Mouse (Mus musculus) stomach, postnatal 0 days (tissue): Measurements from ENCODE around the gene Bmpr2. TPM values are rescaled to one million over a fixed set of nuclear protein-coding genes. Genes with fewer than 3 reads are reported as not detected.

ENCODE experiments used
- ATAC-seq: fragments of 200-750 bp; cut with Nextera tagmentation; 2 replicates; pipeline ENCODE4 v1.8.0; 2017; ENCODE audit not compliant: low FRiP score, low TSS enrichment
- DNase-seq: peaks from one replicate; pipeline ENCODE4 v3.0.0-alpha.2; 2016; ENCODE audit warnings: low spot score
- H3K27ac ChIP-seq: fragments of 300-500 bp; sonication (generic); replicated peaks from 2 replicates; pipeline ENCODE4 v1.5.1; 2014; ENCODE audit warnings: mild to moderate bottlenecking, control low read depth
- H3K27me3 ChIP-seq: fragments of 300-500 bp; sonication (generic); 2 replicates; pipeline ENCODE4 v1.6.1; 2014; ENCODE audit warnings: low read length; ENCODE audit not compliant: control insufficient read depth, insufficient read depth
- H3K36me3 ChIP-seq: fragments of 300-500 bp; sonication (generic); 2 replicates; pipeline ENCODE4 v1.6.1; 2014; ENCODE audit warnings: low read length, mixed read lengths; ENCODE audit not compliant: control insufficient read depth, insufficient read depth
- H3K4me1 ChIP-seq: fragments of 300-500 bp; sonication (generic); replicated peaks from 2 replicates; pipeline ENCODE4 v1.6.1; 2014; ENCODE audit warnings: antibody characterized with exemption; ENCODE audit not compliant: control insufficient read depth, insufficient read depth
- H3K4me2 ChIP-seq: fragments of 300-500 bp; sonication (generic); replicated peaks from 2 replicates; pipeline ENCODE4 v1.6.1; 2014; ENCODE audit warnings: low read depth, mild to moderate bottlenecking, control low read depth, moderate library complexity
- H3K4me3 ChIP-seq: fragments of 300-500 bp; sonication (generic); 2 replicates; pipeline ENCODE4 v1.5.1; 2014; ENCODE audit warnings: low read depth, low read length, control low read depth
- H3K9ac ChIP-seq: fragments of 300-500 bp; sonication (generic); 2 replicates; pipeline ENCODE4 v1.6.1; 2014; ENCODE audit warnings: mild to moderate bottlenecking, low read length, control low read depth, mixed read lengths
- H3K9me3 ChIP-seq: fragments of 300-500 bp; sonication (generic); 2 replicates; pipeline ENCODE4 v1.6.1; 2016; ENCODE audit warnings: low read length; ENCODE audit not compliant: control insufficient read depth
- CTCF ChIP-seq: IDR thresholded peaks from 2 replicates; pipeline ENCODE4 v1.5.1; 2016; ENCODE audit warnings: antibody characterized with exemption, low read depth, mild to moderate bottlenecking, moderate library complexity
- EP300 ChIP-seq: optimal IDR thresholded peaks from 2 replicates; pipeline ENCODE3; 2016; ENCODE audit warnings: antibody characterized with exemption
- WGBS: fragments of 180-500 bp; shearing (Covaris S2); extraction: QIAGEN DNeasy Blood & Tissue Kit; methylation state at CpG from one replicate; pipeline ENCODE4 v1.1.7; 2014; 5-methylcytosine and 5-hydroxymethylcytosine counted together
- polyA plus RNA-seq: library from polyadenylated mRNA; unstranded; fragments of >200 nt; fragmentation: Nextera tagmentation; extraction: Ambion mirVana; gene quantifications from 2 replicates; pipeline ENCODE4 v1.2.1, GENCODE M21; 2015

Bmpr2 gene
- polyA plus RNA-seq, 1 experiment from 2014 or later: 5.2 TPM

DNA sequence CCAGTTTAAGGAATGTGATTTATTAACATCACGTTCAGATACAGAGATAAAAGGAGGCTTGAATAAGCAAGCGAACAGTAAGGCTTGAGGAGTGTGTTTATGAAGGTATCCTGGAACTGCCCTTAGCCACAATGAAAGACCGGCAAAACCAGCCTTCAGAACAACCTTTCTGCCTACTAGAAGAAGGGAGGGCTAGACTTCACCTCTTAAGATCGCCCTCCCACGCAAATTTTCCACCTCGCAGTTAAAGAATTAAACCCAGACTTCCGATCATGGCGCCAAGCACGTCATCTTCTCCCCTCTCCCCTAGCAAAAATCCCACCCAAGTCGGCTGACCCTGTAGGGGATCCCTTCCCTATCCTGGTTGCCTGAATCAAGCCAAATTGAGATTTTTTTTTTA lies 992 bp upstream of the Bmpr2 start:
- Histone ChIP-seq H3K9ac (peak overlapping the region; percentile 94), H3K9me3 (no peaks in the 10 kb centered on the region), H3K36me3 (no peaks in the 10 kb centered on the region), H3K27me3 (no peaks in the 10 kb centered on the region), H3K27ac (peak overlapping the region; percentile 99), H3K4me1 (no peaks in the 10 kb centered on the region), H3K4me3 (peak overlapping the region; percentile 91), H3K4me2 (peak overlapping the region; percentile 86)
- DNase-seq: peak; percentile 37
- TF ChIP-seq EP300: no peak
- TF ChIP-seq CTCF: no peak
- no peak for ATAC-seq
- WGBS: 2% methylated on average over 10 of the region's 10 CpGs

DNA sequence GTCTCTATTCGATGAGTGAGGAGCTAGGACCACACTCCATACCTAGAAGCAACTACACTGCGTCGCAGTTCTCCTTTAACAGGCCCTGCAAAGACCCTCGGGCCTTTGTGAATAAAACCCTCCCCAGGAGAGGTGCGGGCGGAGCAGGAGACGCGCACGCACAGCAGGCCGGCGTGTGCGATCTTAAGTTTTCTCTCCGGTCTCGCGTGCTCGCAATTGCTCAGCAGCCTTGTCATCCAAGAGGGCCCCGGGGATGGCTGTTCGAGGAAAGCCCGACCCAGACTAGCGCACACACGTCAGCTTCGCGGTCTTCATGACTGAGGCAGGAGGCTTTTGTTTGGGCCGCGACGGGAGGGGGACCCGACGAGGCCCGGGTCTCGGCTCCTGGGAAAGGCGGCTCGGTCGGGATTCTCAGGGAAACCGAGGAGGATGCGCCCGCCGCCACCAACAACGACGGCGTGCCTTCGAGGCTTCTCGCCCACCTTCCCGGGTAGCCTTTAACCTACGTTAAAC lies 493 bp upstream of the Bmpr2 start:
- peak overlapping the region; percentile 94 for H3K9ac ChIP-seq
- no peaks in the 10 kb centered on the region for H3K27me3 ChIP-seq
- WGBS: under 1% methylated on average over 44 of the region's 44 CpGs
- no peaks in the 10 kb centered on the region for H3K4me1 ChIP-seq
- peak; percentile 58 for DNase-seq
- peak; percentile 48 for ATAC-seq
- no peaks in the 10 kb centered on the region for H3K36me3 ChIP-seq
- H3K4me3 ChIP-seq: peak overlapping the region; percentile 91
- TF ChIP-seq EP300 (peak; percentile 20), CTCF (no peak)
- no peaks in the 10 kb centered on the region for H3K9me3 ChIP-seq
- peak overlapping the region; percentile 86 for H3K4me2 ChIP-seq
- peak overlapping the region; percentile 99 for H3K27ac ChIP-seq

- no peaks in the 10 kb centered on the region for H3K9me3 ChIP-seq
- no peaks in the 10 kb centered on the region for H3K36me3 ChIP-seq
- ATAC-seq: peak; percentile 62
- DNase-seq: peak; percentile 64
- under 1% methylated on average over 51 of the region's 55 CpGs for WGBS
- peak overlapping the region; percentile 99 for H3K27ac ChIP-seq
- peak overlapping the region; percentile 79 for H3K4me2 ChIP-seq
- no peak for TF ChIP-seq CTCF
- TF ChIP-seq EP300: no peak
- no peaks in the 10 kb centered on the region for H3K4me1 ChIP-seq
- H3K9ac ChIP-seq: peak overlapping the region; percentile 94
- H3K4me3 ChIP-seq: peak overlapping the region; percentile 91
- H3K27me3 ChIP-seq: no peaks in the 10 kb centered on the region
Measured at GRCm38 (mm10) chr1:59763781-59764251, 616 bp downstream of the Bmpr2 start.

DNA sequence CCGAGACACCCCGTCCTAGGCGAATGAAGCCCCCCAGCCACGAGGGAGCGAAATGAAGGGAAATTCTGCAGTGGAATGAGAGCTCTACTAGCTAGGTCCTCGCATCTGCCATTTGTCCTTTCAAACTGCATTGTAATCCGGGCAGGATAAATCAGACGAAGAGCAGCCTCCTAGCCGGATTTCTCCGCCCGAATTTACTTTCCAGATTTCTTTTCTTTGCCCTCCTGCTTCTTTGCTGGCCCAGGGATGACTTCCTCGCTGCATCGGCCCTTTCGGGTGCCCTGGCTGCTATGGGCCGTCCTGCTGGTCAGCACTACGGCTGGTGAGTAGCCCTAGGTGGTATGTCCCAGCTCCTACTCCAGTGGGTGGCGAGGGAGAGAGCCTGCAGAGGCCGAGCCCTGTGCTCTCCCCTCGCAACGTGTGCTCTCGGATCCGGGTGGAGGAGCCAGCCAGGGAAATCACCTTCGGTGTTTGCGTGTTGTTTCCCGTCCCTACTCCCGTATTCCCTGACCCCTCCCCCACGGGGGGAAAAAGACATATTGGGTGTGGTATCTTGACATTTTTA lies 1.3 kb downstream of the Bmpr2 start:
- no peaks in the 10 kb centered on the region for H3K9me3 ChIP-seq
- ATAC-seq: peak; percentile 27; the same call in 1 of the 2 replicates
- H3K4me1 ChIP-seq: no peaks in the 10 kb centered on the region

DNA sequence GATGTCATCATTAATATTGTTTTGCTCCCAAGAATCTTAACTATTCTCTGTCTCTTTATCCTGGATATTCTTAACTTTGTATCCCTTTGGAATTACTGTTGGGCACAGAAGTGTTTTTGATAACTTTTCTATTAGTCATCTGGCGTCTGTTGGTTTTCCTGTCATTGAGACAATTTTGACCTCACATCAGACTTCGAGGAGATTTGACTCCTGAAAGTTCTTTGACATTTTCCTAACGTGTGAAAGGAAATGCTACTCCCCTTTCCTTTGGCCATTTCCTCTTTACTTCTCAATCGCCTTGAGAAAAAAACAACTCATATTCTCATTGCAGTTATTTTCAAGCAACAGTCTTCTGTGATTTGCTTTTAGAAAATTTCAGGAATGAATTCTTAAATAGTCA lies 2.1 kb downstream of the Bmpr2 start:
- H3K4me3 ChIP-seq: peak overlapping the region; percentile 91
- 2% methylated on average over 4 of the region's 4 CpGs for WGBS
- H3K4me2 ChIP-seq: peak overlapping the region; percentile 79
- no peaks in the 10 kb centered on the region for H3K4me1 ChIP-seq
- H3K36me3 ChIP-seq: no peaks in the 10 kb centered on the region
- no peak overlapping the region for H3K9ac ChIP-seq
- no peak for TF ChIP-seq EP300
- no peak for TF ChIP-seq CTCF
- no peak for DNase-seq
- no peak overlapping the region for H3K27ac ChIP-seq
- no peaks in the 10 kb centered on the region for H3K27me3 ChIP-seq
- H3K9me3 ChIP-seq: no peaks in the 10 kb centered on the region
- no peak for ATAC-seq

More for the DNA sequence above, 1.3 kb downstream of the Bmpr2 start:
- Histone ChIP-seq H3K4me2 (peak overlapping the region; percentile 79), H3K4me3 (peak overlapping the region; percentile 91), H3K27ac (peak overlapping the region; percentile 99), H3K27me3 (no peaks in the 10 kb centered on the region), H3K9ac (peak overlapping the region; percentile 94), H3K36me3 (no peaks in the 10 kb centered on the region)
- peak; percentile 56 for DNase-seq
- TF ChIP-seq CTCF (0 out of 2 replicates have a peak, but pooled peaks have one; percentile 20), EP300 (no peak)
- under 1% methylated on average over 27 of the region's 27 CpGs for WGBS

DNA sequence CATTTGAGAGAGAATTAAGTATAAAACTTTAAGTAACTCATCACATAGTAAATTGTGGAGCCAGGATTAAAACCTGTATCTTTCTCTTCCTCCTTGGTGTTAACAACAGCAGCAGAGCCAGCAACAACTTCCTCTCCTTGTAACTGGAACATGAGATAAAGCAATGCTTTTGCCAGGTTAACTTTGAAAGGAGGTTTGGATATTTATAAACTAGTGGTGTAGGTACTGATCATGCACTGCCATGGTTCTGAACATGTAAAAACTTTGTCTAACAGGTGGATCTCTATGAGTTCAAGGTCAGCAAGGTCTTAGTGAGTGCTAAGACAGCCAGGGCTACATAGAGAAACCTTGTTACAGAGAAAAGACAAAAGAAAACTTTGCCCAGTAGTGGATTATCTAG lies 3.4 kb downstream of the Bmpr2 start:
- Histone ChIP-seq H3K4me1 (no peaks in the 10 kb centered on the region), H3K4me2 (peak overlapping the region; percentile 31), H3K9me3 (no peaks in the 10 kb centered on the region), H3K4me3 (peak overlapping the region; percentile 26), H3K9ac (0 out of 2 replicates have a peak overlapping the region, but pooled peaks have one; percentile 9), H3K36me3 (no peaks in the 10 kb centered on the region), H3K27me3 (no peaks in the 10 kb centered on the region), H3K27ac (no peak overlapping the region)
- ATAC-seq: no peak
- TF ChIP-seq EP300 (no peak), CTCF (no peak)
- no peak for DNase-seq
